Mouse (Mus musculus): Measurements from ENCODE around the gene Fam120c. TPM values are rescaled to one million over a fixed set of nuclear protein-coding genes. Genes with fewer than 3 reads are reported as not detected.

Fam120c gene
- polyA plus RNA-seq, 1 experiment from 2014 or later = 3.3 TPM

GRCm38 (mm10) chrX:151513694-151514093 is 169.7 kb downstream of the Fam120c start:
- Histone ChIP-seq H3K4me2 (ENCODE audit: low read depth, low read length) (no peak overlapping the region), H3K4me3 (replicated peaks; ENCODE audit: low read length) (no peak overlapping the region), H3K36me3 (ENCODE audit: control insufficient read depth, insufficient read depth, low read length) (no peaks in the 10 kb centered on the region), H3K4me1 (ENCODE audit: control insufficient read depth, insufficient read depth, low read length) (no peaks in the 10 kb centered on the region), H3K27me3 (ENCODE audit: control insufficient read depth, insufficient read depth, low read length) (no peaks in the 10 kb centered on the region; the same call in 1 of the 2 replicates), H3K27ac (ENCODE audit: low read length) (no peak overlapping the region), H3K9me3 (replicated peaks; ENCODE audit: control insufficient read depth, low read length) (no peaks in the 10 kb centered on the region), H3K9ac (ENCODE audit: low read length) (no peak overlapping the region)
- ATAC-seq (ENCODE audit: insufficient read depth, low FRiP score) = no peak
- 83% methylated on average over 2 of the region's 2 CpGs for WGBS

- H3K9me3 ChIP-seq (replicated peaks; ENCODE audit: control insufficient read depth, low read length) = no peaks in the 10 kb centered on the region
- H3K27ac ChIP-seq (ENCODE audit: low read length) = no peak overlapping the region
- WGBS = 30% methylated on average over 1 of the region's 1 CpGs
- no peaks in the 10 kb centered on the region for H3K36me3 ChIP-seq (ENCODE audit: control insufficient read depth, insufficient read depth, low read length)
- H3K4me2 ChIP-seq (ENCODE audit: low read depth, low read length) = no peak overlapping the region
- no peak overlapping the region for H3K9ac ChIP-seq (ENCODE audit: low read length)
- ATAC-seq (ENCODE audit: insufficient read depth, low FRiP score) = no peak
- H3K4me1 ChIP-seq (ENCODE audit: control insufficient read depth, insufficient read depth, low read length) = no peaks in the 10 kb centered on the region
- H3K4me3 ChIP-seq (replicated peaks; ENCODE audit: low read length) = no peak overlapping the region
- no peaks in the 10 kb centered on the region for H3K27me3 ChIP-seq (ENCODE audit: control insufficient read depth, insufficient read depth, low read length)
Measured at GRCm38 (mm10) chrX:151518181-151518580, 174.2 kb downstream of the Fam120c start.

GRCm38 (mm10) chrX:151520127-151520457 is 176.1 kb downstream of the Fam120c start:
- Histone ChIP-seq H3K27me3 (ENCODE audit: control insufficient read depth, insufficient read depth, low read length) (no peaks in the 10 kb centered on the region), H3K4me1 (ENCODE audit: control insufficient read depth, insufficient read depth, low read length) (no peaks in the 10 kb centered on the region), H3K9ac (ENCODE audit: low read length) (peak overlapping the region; percentile 69), H3K36me3 (ENCODE audit: control insufficient read depth, insufficient read depth, low read length) (no peaks in the 10 kb centered on the region), H3K4me2 (ENCODE audit: low read depth, low read length) (peak overlapping the region; percentile 40), H3K9me3 (replicated peaks; ENCODE audit: control insufficient read depth, low read length) (no peaks in the 10 kb centered on the region), H3K27ac (ENCODE audit: low read length) (peak overlapping the region; percentile 99), H3K4me3 (replicated peaks; ENCODE audit: low read length) (peak overlapping the region; percentile 65)
- no peak for ATAC-seq (ENCODE audit: insufficient read depth, low FRiP score)
- 21% methylated on average over 17 of the region's 17 CpGs for WGBS

GRCm38 (mm10) chrX:151520458-151521322 is 176.7 kb downstream of the Fam120c start, which contains the start of gene Phf8:
Gene Phf8, plus strand, starts transcription at chrX:151520672.
- peak within 1 kb of the TSS; percentile 63 for H3K4me2 ChIP-seq (ENCODE audit: low read depth, low read length)

More at GRCm38 (mm10) chrX:151520458-151521322, 176.7 kb downstream of the Fam120c start, which contains the start of gene Phf8:
- H3K27me3 ChIP-seq (ENCODE audit: control insufficient read depth, insufficient read depth, low read length) = no peaks in the 10 kb centered on the region
- no peaks in the 10 kb centered on the region for H3K9me3 ChIP-seq (replicated peaks; ENCODE audit: control insufficient read depth, low read length)
- peak within 1 kb of the TSS; percentile 65 for H3K4me3 ChIP-seq (replicated peaks; ENCODE audit: low read length)
- peak within 1 kb of the TSS; percentile 99 for H3K27ac ChIP-seq (ENCODE audit: low read length)
- H3K9ac ChIP-seq (ENCODE audit: low read length) = peak within 1 kb of the TSS; percentile 84
- H3K36me3 ChIP-seq (ENCODE audit: control insufficient read depth, insufficient read depth, low read length) = no peaks in the 10 kb centered on the region
- WGBS = 12% methylated on average over 67 of the region's 68 CpGs
- peak; percentile 98 for ATAC-seq (ENCODE audit: insufficient read depth, low FRiP score)
- no peaks in the 10 kb centered on the region for H3K4me1 ChIP-seq (ENCODE audit: control insufficient read depth, insufficient read depth, low read length)

Other genes with a start within 250 kb of the Fam120c start
- gene Tsr2, start 247.6 kb upstream of the Fam120c start, polyA plus RNA-seq (2015; fragmentation: Nextera tagmentation; extraction: Ambion mirVana) = 28.4 and 31.1 TPM in 2 replicates
- 0.67 and 1.2 TPM in 2 replicates for gene Wnk3, start 146.1 kb upstream of the Fam120c start, polyA plus RNA-seq (2015; fragmentation: Nextera tagmentation; extraction: Ambion mirVana)
- 15.7 and 19.5 TPM in 2 replicates for gene Phf8, start 176.5 kb downstream of the Fam120c start, polyA plus RNA-seq (2015; fragmentation: Nextera tagmentation; extraction: Ambion mirVana)